Comparison of ENCODE assay signal across 8 mouse cellular contexts in genomic region chr3:51796219-51796828, GRCm38 (mm10).
A peak's percentile ranks its signal among the peaks of the same experiment; 100 is the strongest.
DNase-seq lines count a peak whose midpoint lies in the region; ATAC-seq and TF ChIP-seq lines count a peak whose summit lies in the region.

No protein-coding gene starts in this region.

- H3K9me3 ChIP-seq in intestine, postnatal 0 days (ENCODE audit: control insufficient read depth) = no peaks in the 10 kb centered on the region
- no peaks in the 10 kb centered on the region for H3K9me3 ChIP-seq in liver, embryonic 14.5 days (ENCODE audit: control insufficient read depth, low read length)
- no peaks in the 10 kb centered on the region for H3K9me3 ChIP-seq in neural tube, embryonic 13.5 days

- peaks cover 21% of the 10 kb centered on the region for H3K4me1 ChIP-seq in cerebellum, adult 2 months (ENCODE audit: control insufficient read depth, insufficient read depth, low read length)
- no peaks in the 10 kb centered on the region for H3K4me1 ChIP-seq in intestine, postnatal 0 days (replicated peaks; ENCODE audit: control insufficient read depth, insufficient read depth, low read length)
- peaks cover 0 to 2% of the 10 kb centered on the region in 2 experiments; a peak in 1 of 4 replicates for H3K4me1 ChIP-seq in liver, embryonic 14.5 days (replicated peaks; ENCODE audit: control insufficient read depth in 2 of 2, insufficient read depth in 2 of 2, low read length in 1 of 2)
- H3K4me1 ChIP-seq in neural tube, embryonic 13.5 days (replicated peaks) = peaks cover 62% of the 10 kb centered on the region

- no peaks in the 10 kb centered on the region for H3K27me3 ChIP-seq in cerebellum, adult 2 months (ENCODE audit: control insufficient read depth, insufficient read depth, low read length)
- H3K27me3 ChIP-seq in intestine, postnatal 0 days (replicated peaks; ENCODE audit: control insufficient read depth, insufficient read depth, low read length) = no peaks in the 10 kb centered on the region
- H3K27me3 ChIP-seq in liver, embryonic 14.5 days (ENCODE audit: control insufficient read depth, insufficient read depth, low read length) = no peaks in the 10 kb centered on the region
- H3K27me3 ChIP-seq in neural tube, embryonic 13.5 days = no peaks in the 10 kb centered on the region

- H3K36me3 ChIP-seq in intestine, postnatal 0 days (ENCODE audit: control insufficient read depth, insufficient read depth) = no peaks in the 10 kb centered on the region
- no peaks in the 10 kb centered on the region for H3K36me3 ChIP-seq in liver, embryonic 14.5 days (replicated peaks; ENCODE audit: control insufficient read depth, insufficient read depth, low read depth)
- H3K36me3 ChIP-seq in neural tube, embryonic 13.5 days = no peaks in the 10 kb centered on the region

- H3K27ac ChIP-seq in cerebellum, adult 2 months (ENCODE audit: insufficient read depth, low read length) = peak overlapping the region; percentile 17
- H3K27ac ChIP-seq in intestine, postnatal 0 days (ENCODE audit: low read depth, low read length) = no peak overlapping the region
- H3K27ac ChIP-seq in liver, embryonic 14.5 days = no peak overlapping the region
- H3K27ac ChIP-seq in neural tube, embryonic 13.5 days (replicated peaks) = peak overlapping the region; percentile 63

- TF ChIP-seq EP300 in liver, embryonic 14.5 days (IDR thresholded peaks at IDR 0.05; ENCODE audit: low read depth) = no peak

- 21% methylated on average over 12 of the region's 12 CpGs for WGBS in cerebellum, adult 2 months
- WGBS in intestine, postnatal 0 days = 62% methylated on average over 12 of the region's 12 CpGs
- 57% methylated on average over 12 of the region's 12 CpGs for WGBS in liver, embryonic 14.5 days (ENCODE audit: insufficient replicate concordance)
- WGBS in neural tube, embryonic 13.5 days = 51% methylated on average over 12 of the region's 12 CpGs

- peak overlapping the region; percentile 7; the same call in 1 of the 2 replicates for H3K4me2 ChIP-seq in intestine, postnatal 0 days (replicated peaks; ENCODE audit: low read depth)
- peak overlapping the region; percentile 43; the same call in 1 of the 2 replicates for H3K4me2 ChIP-seq in liver, embryonic 14.5 days (ENCODE audit: low read depth)
- peak overlapping the region; percentile 38 for H3K4me2 ChIP-seq in neural tube, embryonic 13.5 days

- peak; percentile 74 for ATAC-seq in frontal cortex, adult (ENCODE audit: low TSS enrichment)
- no peak for ATAC-seq in intestine, postnatal 0 days
- 0 out of 2 replicates have a peak, but pooled peaks have one; percentile 51 for ATAC-seq in liver, embryonic 14.5 days (ENCODE audit: insufficient read depth)
- ATAC-seq in neural tube, embryonic 13.5 days (ENCODE audit: low read depth) = no peak

- no peak for TF ChIP-seq CTCF in cerebellum, adult 2 months (IDR thresholded peaks at IDR 0.05; ENCODE audit: borderline replicate concordance, insufficient read depth, low read depth, low read length)
- TF ChIP-seq CTCF in intestine, postnatal 0 days (IDR thresholded peaks at IDR 0.05; ENCODE audit: low read depth) = no peak
- TF ChIP-seq CTCF in liver, embryonic 14.5 days (IDR thresholded peaks at IDR 0.05; ENCODE audit: low read depth) = no peak

- TF ChIP-seq POLR2A in cerebellum, adult 2 months (IDR thresholded peaks at IDR 0.05; ENCODE audit: borderline replicate concordance, insufficient read depth, low read length) = peak; percentile 93

- peak overlapping the region; percentile 28 for H3K4me3 ChIP-seq in cerebellum, adult 2 months (replicated peaks; ENCODE audit: insufficient read depth, low read depth, low read length)
- no peak overlapping the region for H3K4me3 ChIP-seq in intestine, postnatal 0 days (ENCODE audit: low read depth, low read length)
- peak overlapping the region in 1 of 2 experiments; percentile 3; a peak in 1 of 4 replicates for H3K4me3 ChIP-seq in liver, embryonic 14.5 days (ENCODE audit: insufficient read depth in 1 of 2, low read depth in 2 of 2, low read length in 2 of 2)
- peak overlapping the region; percentile 11; the same call in 1 of the 2 replicates for H3K4me3 ChIP-seq in neural tube, embryonic 13.5 days

- no peak for DNase-seq in frontal cortex, postnatal 36 days (ENCODE audit: low spot score in 2 of 2)
- DNase-seq in cerebellum, adult 2 months = peak; percentile 87 to 89
- peak; percentile 42 to 58 for DNase-seq in heart, adult 18-20 months
- DNase-seq in liver, embryonic 14.5 days (ENCODE audit: low read depth in 3 of 3, low spot score in 3 of 3) = peak; percentile 33 to 37 (median 34)
- peak; percentile 69 for DNase-seq in thymus, postnatal 4 days

- H3K9ac ChIP-seq in intestine, postnatal 0 days (ENCODE audit: low read depth, low read length) = no peak overlapping the region
- H3K9ac ChIP-seq in liver, embryonic 14.5 days (replicated peaks) = no peak overlapping the region
- peak overlapping the region; percentile 38 for H3K9ac ChIP-seq in neural tube, embryonic 13.5 days

Comparison
In these comparisons a context has a peak if more than half of its experiments do, and no peak if none do; other contexts are left out.
1. ATAC-seq: peak in frontal cortex, adult (single experiment) and liver, embryonic 14.5 days (single experiment); none in intestine, postnatal 0 days (single experiment) and neural tube, embryonic 13.5 days (single experiment).
2. DNase-seq: peak in cerebellum, adult 2 months (2 of 2), heart, adult 18-20 months (2 of 2), liver, embryonic 14.5 days (3 of 3) and thymus, postnatal 4 days (single experiment); none in frontal cortex, postnatal 36 days (0 of 2).
3. H3K27ac ChIP-seq: peak in cerebellum, adult 2 months (single experiment) and neural tube, embryonic 13.5 days (single experiment); none in intestine, postnatal 0 days (single experiment) and liver, embryonic 14.5 days (single experiment).
4. Peak in every context shown above with its lines, with median percentiles within 50 percentile points of each other: H3K4me2 ChIP-seq.